Mouse (Mus musculus) cerebellum, adult 18-20 months (tissue): ENCODE results near the gene Smc4.
"Not testable (repeated sequence)": the region's sequence is repeated elsewhere in the genome, so short reads cannot be mapped to it uniquely, and the experiment has no call there.

ENCODE experiments used
- DNase-seq, 2 experiments: peaks; one replicate each; pipeline ENCODE4 v3.0.0; 2021

Smc4 gene

GRCm38 (mm10) chr3:69018635-69019034 is 14.1 kb downstream of the Smc4 start:
- DNase-seq, result not testable (repeated sequence)

DNA sequence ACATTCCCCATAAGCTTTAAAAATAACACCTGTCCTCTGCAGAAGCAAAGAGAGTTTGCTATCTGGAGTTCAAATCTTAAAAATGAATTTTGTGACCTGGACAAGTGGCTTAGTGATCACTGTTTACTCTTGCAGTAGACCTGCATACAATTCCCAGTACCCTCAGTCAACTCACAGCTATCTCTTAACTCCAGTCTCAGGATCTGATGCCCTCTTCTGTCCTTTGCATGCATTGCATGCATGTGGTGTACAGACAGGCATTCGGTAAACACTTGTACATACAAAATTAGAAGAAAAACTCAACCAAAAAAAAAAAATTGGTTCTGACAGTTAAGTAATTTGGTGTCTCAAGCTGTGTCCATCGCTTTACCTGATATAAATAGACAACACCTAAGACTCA is 15.7 kb downstream of the Smc4 start:
- no peak for DNase-seq

DNA sequence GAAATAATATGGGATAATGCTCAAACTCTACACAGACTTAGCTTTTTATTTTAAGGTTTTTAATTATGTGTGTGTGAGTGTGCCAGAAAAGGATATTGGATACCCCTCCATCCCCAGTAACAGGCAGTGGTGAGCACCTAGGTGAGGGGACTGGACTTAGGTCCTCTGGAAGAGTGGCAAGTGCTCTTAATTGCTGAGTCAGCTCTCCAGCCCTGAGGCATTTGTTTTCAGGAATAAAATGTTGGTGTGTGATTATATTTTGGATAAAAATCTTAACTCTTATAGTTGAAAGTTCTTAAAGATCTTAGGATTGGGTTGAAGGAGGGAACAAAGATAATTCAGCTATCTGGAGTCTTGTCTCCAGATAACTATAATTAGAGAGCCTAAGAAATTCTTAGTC is 16.2 kb downstream of the Smc4 start:
- no peak for DNase-seq

GRCm38 (mm10) chr3:69026133-69026783 is 21.7 kb downstream of the Smc4 start:
- no peak for DNase-seq

GRCm38 (mm10) chr3:69040105-69040504 is 35.6 kb downstream of the Smc4 start:
- DNase-seq, result no peak

DNA sequence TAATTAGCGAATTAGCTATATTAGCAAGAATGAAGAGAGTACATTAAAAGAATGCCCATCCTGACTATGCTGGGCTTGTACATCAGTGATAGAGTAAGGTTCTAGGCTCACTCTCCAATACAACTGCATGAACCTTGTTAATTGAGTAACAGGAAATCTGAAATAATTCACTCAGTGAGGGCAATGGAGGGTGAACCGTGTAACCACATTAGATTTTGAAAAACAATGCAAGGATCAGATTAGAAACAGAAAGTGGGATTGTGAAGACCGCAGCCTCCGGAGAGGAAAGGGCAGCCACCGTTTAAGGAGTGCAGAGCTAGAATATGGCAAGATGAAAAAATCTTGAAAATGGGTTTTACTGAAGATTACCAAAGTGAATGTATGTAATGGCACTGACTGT is 36.8 kb downstream of the Smc4 start:
- no peak for DNase-seq

GRCm38 (mm10) chr3:69044167-69044591 is 39.6 kb downstream of the Smc4 start:
- DNase-seq, result no peak

DNA sequence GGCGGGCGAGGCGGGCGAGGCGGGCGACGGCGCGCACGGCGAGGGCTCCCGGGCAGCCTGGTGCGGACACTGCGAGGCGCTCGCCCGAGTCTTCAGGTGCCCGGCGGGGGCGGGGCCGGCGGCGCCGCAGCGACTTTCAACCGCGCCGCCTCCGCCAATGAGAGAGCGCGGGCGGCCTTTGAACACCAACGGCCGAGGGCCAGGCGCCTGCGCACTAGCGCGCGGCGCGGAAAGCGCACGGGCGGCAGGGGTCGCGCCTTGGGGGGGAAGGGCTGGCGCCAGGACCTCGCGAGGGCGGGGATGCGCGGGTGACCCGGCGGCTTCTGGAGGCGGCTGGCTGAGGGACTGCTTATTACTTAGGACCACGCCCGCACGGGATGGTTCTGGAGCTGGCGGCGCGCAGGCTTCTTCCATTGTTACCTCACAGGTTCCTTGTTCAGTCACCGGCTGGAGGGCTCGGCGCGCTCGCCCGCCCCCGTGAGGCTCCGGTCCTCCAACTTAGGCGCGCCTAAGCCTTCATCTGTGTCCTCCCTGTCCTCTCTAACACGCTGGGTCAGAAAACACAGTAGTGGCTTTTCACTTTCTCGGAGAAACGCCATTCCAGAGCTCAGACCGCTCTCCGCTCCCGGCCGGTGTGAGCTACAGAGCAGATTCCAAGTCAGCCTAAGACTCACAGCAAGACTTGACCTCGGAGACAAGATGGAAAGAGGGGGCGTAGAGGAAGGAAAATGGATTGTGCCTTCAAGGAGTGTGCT is 40.3 kb downstream of the Smc4 start, which contains the start of gene Trim59:
Gene Trim59 (minus strand): TSS at position 111 of the 755 bp plus-strand sequence.
- DNase-seq, result peak; percentile 90 to 97

- DNase-seq, result no peak
Observed at GRCm38 (mm10) chr3:69045400-69045703, 40.8 kb downstream of the Smc4 start.

- DNase-seq, result no peak
Observed at GRCm38 (mm10) chr3:69045750-69046149, 41.2 kb downstream of the Smc4 start.

GRCm38 (mm10) chr3:69046509-69046908 is 42.0 kb downstream of the Smc4 start:
- DNase-seq, result no peak

DNA sequence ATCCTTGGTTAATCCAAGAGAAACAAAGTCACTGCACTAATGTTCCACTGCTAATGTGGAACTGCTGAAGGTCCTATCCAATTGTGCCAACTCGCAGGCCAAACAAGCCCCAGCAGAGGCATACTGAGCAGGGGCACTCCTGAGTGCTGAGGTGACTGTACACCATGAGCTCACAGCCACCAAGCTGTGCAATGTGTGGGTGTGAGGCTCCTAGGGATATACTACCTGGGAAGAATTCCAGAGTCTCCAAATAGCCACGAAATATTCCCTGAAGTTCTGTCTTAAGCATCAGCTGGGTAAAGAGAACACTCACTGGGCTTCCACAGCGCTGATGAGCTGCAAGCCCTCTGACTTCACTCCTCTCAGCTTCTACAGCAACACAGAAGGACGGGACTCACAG is 43.1 kb downstream of the Smc4 start:
- no peak for DNase-seq

- no peak for DNase-seq
Observed at GRCm38 (mm10) chr3:69049011-69049410, 44.5 kb downstream of the Smc4 start.

DNA sequence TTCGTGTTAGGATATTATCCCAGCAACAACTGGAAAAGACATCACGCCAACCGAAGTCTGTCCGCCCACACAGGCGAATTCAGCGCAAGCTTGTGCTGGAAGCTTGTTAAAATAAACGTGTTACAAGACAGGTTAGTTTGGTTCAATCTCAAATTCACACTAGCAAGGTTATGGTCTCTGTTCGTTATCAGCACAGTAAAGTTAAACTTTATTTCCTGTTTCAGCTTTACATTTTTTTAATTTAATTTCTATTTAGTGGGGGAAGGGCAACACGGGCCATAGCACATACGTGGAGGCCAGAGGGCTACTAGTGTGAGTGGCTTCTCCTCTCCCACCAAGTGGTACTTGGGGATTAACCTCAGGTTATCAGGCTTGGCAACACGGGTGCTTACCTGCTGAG is 47.4 kb downstream of the Smc4 start:
- DNase-seq, result no peak

GRCm38 (mm10) chr3:69054760-69055432 is 50.4 kb downstream of the Smc4 start:
- DNase-seq, result no peak

GRCm38 (mm10) chr3:69055871-69056270 is 51.3 kb downstream of the Smc4 start:
- DNase-seq, result no peak

DNA sequence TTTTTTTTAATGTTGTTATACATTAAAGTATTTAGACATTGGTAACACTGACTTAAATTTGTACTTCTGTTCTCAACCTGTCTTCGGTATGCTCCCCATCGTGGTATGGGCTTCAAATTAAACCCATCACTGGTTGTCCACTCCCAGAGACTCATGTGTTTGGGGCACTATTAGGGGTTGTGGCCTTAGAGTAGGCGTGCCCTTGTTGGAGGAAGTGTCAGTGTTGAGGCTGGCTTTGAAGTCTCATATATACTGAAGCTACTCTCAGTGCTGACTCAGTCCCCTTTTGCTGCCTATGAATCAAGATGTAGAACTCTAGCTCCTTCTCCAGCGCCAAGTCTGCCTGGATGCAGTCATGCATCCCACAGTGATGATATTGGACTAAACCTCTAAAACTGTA is 56.1 kb downstream of the Smc4 start:
- no peak for DNase-seq

DNA sequence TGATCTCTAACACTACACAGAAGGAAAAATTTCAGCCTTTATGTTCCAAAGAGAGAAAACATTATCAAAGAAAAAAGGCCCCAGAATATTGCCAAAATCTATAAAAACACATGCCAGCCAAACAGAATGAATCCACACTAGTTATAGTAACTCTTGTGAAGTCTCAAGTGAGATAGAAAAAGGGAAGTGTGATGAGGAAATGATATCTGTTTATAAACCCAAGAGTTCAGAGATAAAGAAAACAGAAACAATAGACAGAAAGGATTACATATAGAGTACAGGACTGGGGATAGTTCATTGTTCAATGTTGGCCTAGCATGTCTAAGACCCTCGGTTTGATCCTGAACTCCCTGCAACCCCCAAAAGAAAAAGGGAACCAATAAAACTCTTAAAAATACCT is 58.2 kb downstream of the Smc4 start:
- DNase-seq, result no peak

DNA sequence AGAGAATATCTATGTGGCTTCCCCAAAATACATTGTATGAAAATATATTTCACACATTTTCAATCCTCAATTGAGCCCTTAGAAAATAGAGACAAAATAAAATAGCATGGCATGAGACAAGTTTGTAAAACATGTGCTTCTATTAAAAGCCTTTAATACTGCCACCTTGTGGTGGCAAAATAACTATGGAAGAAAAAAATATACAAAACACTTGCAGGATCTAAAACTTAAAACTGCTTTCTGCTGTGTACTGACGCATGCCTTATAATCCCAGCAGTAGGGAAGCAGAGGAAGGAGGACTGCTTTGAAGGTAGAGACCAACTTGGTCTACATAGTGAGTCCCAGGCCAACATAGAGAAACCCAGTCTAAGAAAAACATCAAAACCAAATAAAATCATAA is 59.5 kb downstream of the Smc4 start:
- no peak for DNase-seq
